Comparison of ENCODE assay signal across 28 mouse cellular contexts in genomic region chrX:8135886-8136285, GRCm38 (mm10). TPM values are rescaled to one million over a fixed set of nuclear protein-coding genes. Genes with fewer than 3 reads are reported as not detected.
DNase-seq lines count a peak whose midpoint lies in the region; TF ChIP-seq lines count a peak whose summit lies in the region.
"Had no signal": no experiment of that assay in that cellular context is flagged by ENCODE, and none has a peak within 500 bp of the region (broad histone marks: within the 10 kb centered on the region; RNA-seq: fewer than 3 reads in every experiment).

No protein-coding gene starts in this region.

- no peak for TF ChIP-seq POLR2A in liver, adult 2 months (IDR thresholded peaks at IDR 0.05; ENCODE audit: extremely low read depth, insufficient read depth, low read length)

- peaks cover 13% of the 10 kb centered on the region for H3K36me3 ChIP-seq in liver, adult 2 months (ENCODE audit: control insufficient read depth, insufficient read depth, low read length)

- no peak overlapping the region for H3K9ac ChIP-seq in liver, adult 2 months (ENCODE audit: low read depth, low read length)
- H3K9ac ChIP-seq: forebrain, embryonic 15.5 days; hindbrain, embryonic 15.5 days; liver, embryonic 14.5 days; lung, embryonic 15.5 days; midbrain, embryonic 12.5 days; neural tube, embryonic 13.5 days had no signal

- H3K27ac ChIP-seq in liver, adult 2 months (replicated peaks; ENCODE audit: insufficient read depth, low read depth, low read length): no peak overlapping the region
- H3K27ac ChIP-seq: forebrain, embryonic 10.5 days; forebrain, embryonic 15.5 days; hindbrain, embryonic 10.5 days; hindbrain, embryonic 15.5 days; kidney, postnatal 0 days; liver, embryonic 14.5 days; lung, embryonic 15.5 days; midbrain, embryonic 12.5 days; neural tube, embryonic 13.5 days had no signal

- no peaks in the 10 kb centered on the region for H3K27me3 ChIP-seq in liver, adult 2 months (ENCODE audit: control insufficient read depth, insufficient read depth, low read length)
- H3K27me3 ChIP-seq: forebrain, embryonic 15.5 days; hindbrain, embryonic 15.5 days; lung, embryonic 15.5 days; megakaryocyte, embryonic 14.5 days; midbrain, embryonic 12.5 days; neural tube, embryonic 13.5 days had no signal

- TF ChIP-seq CTCF in liver, adult 2 months (IDR thresholded peaks at IDR 0.05; ENCODE audit: low read depth, low read length): no peak

- DNase-seq in liver, adult 2 months (ENCODE audit: extremely low read depth, low read depth, low spot score): peak; percentile 17
- no peak for DNase-seq in liver
- DNase-seq in B cell, adult 2 months: peak; percentile 8 to 10
- peak; percentile 15 for DNase-seq in ZHBTc4 (ENCODE audit: low read depth, low spot score)
- DNase-seq in naive thymus-derived CD4-positive, alpha-beta T cell, adult 2 months (ENCODE audit: low read depth): peak; percentile 28
- no peak for DNase-seq in urinary bladder, adult 2 months (ENCODE audit: low spot score)
- DNase-seq in urinary bladder, postnatal 4 days (ENCODE audit: low spot score in 2 of 2): no peak
- DNase-seq: adrenal gland, postnatal 10 days; cerebellum, adult 18-20 months; cerebellum, postnatal 10 days; gastrocnemius, postnatal 36 days; heart, postnatal 14 days; kidney, adult 11 months; layer of hippocampus, postnatal 36 days; left cerebral cortex, postnatal 4 days; lung, postnatal 4 days; thymus, postnatal 14 days had no signal

- peaks cover 2% of the 10 kb centered on the region; the same call in 1 of the 2 replicates for H3K79me2 ChIP-seq in liver, adult 2 months (ENCODE audit: control insufficient read depth, insufficient read depth, low read length)

- H3K4me3 ChIP-seq in liver, adult 2 months (ENCODE audit: insufficient read depth, low read depth, low read length): no peak overlapping the region
- H3K4me3 ChIP-seq: forebrain, embryonic 10.5 days; forebrain, embryonic 15.5 days; hindbrain, embryonic 10.5 days; hindbrain, embryonic 15.5 days; lung, embryonic 15.5 days; megakaryocyte, embryonic 14.5 days; midbrain, embryonic 12.5 days; myocyte; neural tube, embryonic 13.5 days had no signal

- H3K4me1 ChIP-seq in liver, adult 2 months (ENCODE audit: control insufficient read depth, insufficient read depth, low read length): no peaks in the 10 kb centered on the region

- WGBS in liver, adult 2 months: 50% methylated on average over 2 of the region's 2 CpGs

RNA-seq across cellular contexts. Expression of gene Wdr13, which starts 3.2 kb away (rescaled TPM):
- 16.7 and 18.5 TPM in 2 replicates for total RNA-seq in liver, adult 2 months (2014; rRNA removed)
- polyA plus RNA-seq in liver, adult 2 months (2012; rRNA removed): 44.1 and 49.8 TPM in 2 replicates
- 73.3 and 77.8 TPM in 2 replicates for polyA plus RNA-seq in urinary bladder, adult 2 months (2012; rRNA removed)

RNA-seq across cellular contexts. Expression of gene Rbm3, which starts 9.8 kb away (rescaled TPM):
- 61.7 and 67.0 TPM in 2 replicates for total RNA-seq in liver, adult 2 months (2014; rRNA removed)
- polyA plus RNA-seq in liver, adult 2 months (2012; rRNA removed): 13.2 and 24.3 TPM in 2 replicates
- 281 and 318 TPM in 2 replicates for polyA plus RNA-seq in urinary bladder, adult 2 months (2012; rRNA removed)

RNA-seq across cellular contexts. Expression of gene Tbc1d25, which starts 40.1 kb away (rescaled TPM):
- total RNA-seq in liver, adult 2 months (2014; rRNA removed): 0.92 and 1.9 TPM in 2 replicates
- polyA plus RNA-seq in liver, adult 2 months (2012; rRNA removed): 6.3 and 8.9 TPM in 2 replicates
- 11.2 and 11.7 TPM in 2 replicates for polyA plus RNA-seq in urinary bladder, adult 2 months (2012; rRNA removed)

RNA-seq across cellular contexts. Expression of gene Was, which starts 45.6 kb away (rescaled TPM):
- 1.6 and 2.2 TPM in 2 replicates for total RNA-seq in liver, adult 2 months (2014; rRNA removed)
- 0.83 and 1.7 TPM in 2 replicates for polyA plus RNA-seq in liver, adult 2 months (2012; rRNA removed)
- polyA plus RNA-seq in urinary bladder, adult 2 months (2012; rRNA removed): 3.8 and 3.9 TPM in 2 replicates
- polyA plus RNA-seq: forebrain, embryonic 15.5 days had no signal

RNA-seq across cellular contexts. Expression of gene Ebp, which starts 57.4 kb away (rescaled TPM):
- 243 and 273 TPM in 2 replicates for total RNA-seq in liver, adult 2 months (2014; rRNA removed)
- 605 and 631 TPM in 2 replicates for polyA plus RNA-seq in liver, adult 2 months (2012; rRNA removed)
- 30.5 and 33.0 TPM in 2 replicates for polyA plus RNA-seq in urinary bladder, adult 2 months (2012; rRNA removed)

Comparison
In these comparisons a context has a peak if more than half of its experiments do, and no peak if none do; other contexts are left out.
1. DNase-seq: peak in liver, adult 2 months (single experiment), B cell, adult 2 months (2 of 2), ZHBTc4 (single experiment) and naive thymus-derived CD4-positive, alpha-beta T cell, adult 2 months (single experiment); none in liver (single experiment), urinary bladder, adult 2 months (single experiment) and urinary bladder, postnatal 4 days (0 of 2).
2. RNA of gene Rbm3, which starts 9.8 kb away (polyA plus RNA-seq): 281 to 318 TPM in urinary bladder, adult 2 months; 13.2 to 24.3 TPM in liver, adult 2 months; every median in the first group is over 10 times any median in the second.